Mouse (Mus musculus) hindbrain, postnatal 0 days (tissue): ENCODE data around the gene Rfc4. TPM values are rescaled to one million over a fixed set of nuclear protein-coding genes. Genes with fewer than 3 reads are reported as not detected.
A peak's percentile ranks its signal among the peaks of the same experiment; 100 is the strongest.

Experiments used
- ATAC-seq: fragments of 200-750 bp; cut with Nextera tagmentation; 2 replicates; pipeline ENCODE4 v1.8.0; 2017; ENCODE audit warnings: mild to moderate bottlenecking, moderate TSS enrichment, moderate library complexity
- DNase-seq: peaks from one replicate; pipeline ENCODE4 v3.0.0-alpha.2; 2015; ENCODE audit warnings: low spot score
- H3K27ac ChIP-seq: fragments of 300-500 bp; sonication (generic); 2 replicates; pipeline ENCODE4 v1.5.1; 2014; ENCODE audit warnings: mild to moderate bottlenecking
- H3K27me3 ChIP-seq: fragments of 300-500 bp; sonication (generic); 2 replicates; pipeline ENCODE4 v1.6.1; 2014; ENCODE audit warnings: low read length, mixed read lengths; ENCODE audit not compliant: insufficient read depth
- H3K36me3 ChIP-seq: fragments of 300-500 bp; sonication (generic); 2 replicates; pipeline ENCODE4 v1.6.1; 2014; ENCODE audit warnings: low read length, mixed read lengths; ENCODE audit not compliant: insufficient read depth
- H3K4me1 ChIP-seq: fragments of 300-500 bp; sonication (generic); 2 replicates; pipeline ENCODE4 v1.6.1; 2014; ENCODE audit warnings: antibody characterized with exemption, low read length, mixed read lengths; ENCODE audit not compliant: insufficient read depth
- H3K4me2 ChIP-seq: fragments of 300-500 bp; sonication (generic); 2 replicates; pipeline ENCODE4 v1.6.1; 2014; ENCODE audit warnings: low read depth, mild to moderate bottlenecking, low read length, moderate library complexity, mixed read lengths
- H3K4me3 ChIP-seq: fragments of 300-500 bp; sonication (generic); 2 replicates; pipeline ENCODE4 v1.5.1; 2014; ENCODE audit warnings: low read length
- H3K9ac ChIP-seq: fragments of 300-500 bp; sonication (generic); replicated peaks from 2 replicates; pipeline ENCODE4 v1.6.1; 2014; ENCODE audit warnings: mild to moderate bottlenecking, low read length, moderate library complexity, mixed read lengths
- H3K9me3 ChIP-seq: fragments of 300-500 bp; sonication (generic); 2 replicates; pipeline ENCODE4 v1.6.1; 2016; ENCODE audit warnings: low read length, mixed read lengths
- CTCF ChIP-seq: IDR thresholded peaks from 2 replicates; pipeline ENCODE4 v1.5.1; 2016; ENCODE audit warnings: antibody characterized with exemption, control low read depth, low read depth
- WGBS: fragments of 180-500 bp; shearing (Covaris S2); extraction: QIAGEN DNeasy Blood & Tissue Kit; methylation state at CpG from one replicate; pipeline ENCODE4 v1.1.7; 2014; 5-methylcytosine and 5-hydroxymethylcytosine counted together
- polyA plus RNA-seq: library from polyadenylated mRNA; unstranded; fragments of >200 nt; fragmentation: Nextera tagmentation; extraction: Ambion mirVana; gene quantifications from 2 replicates; pipeline ENCODE4 v1.2.1, GENCODE M21; 2015
- total RNA-seq: library from RNA; depleted of rRNA; stranded (reverse); fragments of >200 nt; gene quantifications from 2 replicates; pipeline ENCODE4 v1.2.3, GENCODE M21; 2014; rRNA removed

The Rfc4 gene
- total RNA-seq (8.6 and 22.1 TPM in 2 replicates), polyA plus RNA-seq (31.6 and 35.7 TPM in 2 replicates)

DNA sequence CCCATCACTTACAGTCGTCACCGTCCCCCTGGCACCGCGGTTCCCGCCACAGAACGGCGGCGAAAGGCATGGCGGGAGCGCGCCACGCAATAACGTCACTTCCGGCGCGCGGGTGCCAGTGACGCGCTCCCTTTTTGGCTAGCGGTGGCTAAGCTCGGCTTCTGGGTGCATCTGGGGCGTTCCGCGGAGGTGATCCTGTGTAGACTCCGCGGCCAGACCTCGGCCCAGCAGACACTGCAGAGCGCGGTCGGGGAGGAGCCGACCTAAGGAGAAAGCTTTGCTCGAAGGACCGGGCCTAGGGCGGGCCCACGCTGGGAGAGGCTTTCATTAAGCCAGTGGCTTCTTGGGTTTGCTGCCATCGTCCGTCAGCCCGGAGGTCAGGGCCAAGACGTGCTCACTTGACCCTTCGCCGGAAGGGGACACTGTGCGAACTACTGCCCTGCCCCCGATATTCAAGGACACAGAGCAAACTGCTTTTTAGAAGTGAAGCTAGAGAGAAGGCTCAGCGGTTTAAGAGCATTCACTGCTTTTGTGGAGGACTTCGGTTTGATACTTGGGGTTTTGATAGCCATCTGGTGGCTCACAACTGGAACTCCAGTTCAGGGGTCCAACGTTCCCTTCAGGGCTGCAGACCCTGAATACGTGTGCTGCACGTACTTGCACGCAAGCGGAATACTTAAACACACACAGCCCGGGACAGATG is at the start of gene Rfc4:
TSS of gene Rfc4 (minus strand) at position 65 of the 703 bp plus-strand sequence.
- Histone ChIP-seq H3K36me3 (no peaks in the 10 kb centered on the region), H3K27ac (peak within 1 kb of the TSS; percentile 99), H3K27me3 (no peaks in the 10 kb centered on the region), H3K4me3 (peak within 1 kb of the TSS; percentile 80), H3K9ac (peak within 1 kb of the TSS; percentile 90), H3K9me3 (no peaks in the 10 kb centered on the region), H3K4me1 (peaks cover 5% of the 10 kb centered on the region; the same call in 1 of the 2 replicates), H3K4me2 (peak within 1 kb of the TSS; percentile 96)
- under 1% methylated on average over 51 of the region's 51 CpGs for WGBS
- TF ChIP-seq CTCF = peak; percentile 69
- ATAC-seq = peak; percentile 95
- peak; percentile 97 for DNase-seq

- no peaks in the 10 kb centered on the region for H3K4me1 ChIP-seq
- ATAC-seq (no peak), DNase-seq (no peak)
- H3K4me3 ChIP-seq = no peak overlapping the region
- H3K4me2 ChIP-seq = no peak overlapping the region
- H3K27me3 ChIP-seq = no peaks in the 10 kb centered on the region
- H3K27ac ChIP-seq = no peak overlapping the region
- 65% methylated on average over 3 of the region's 3 CpGs for WGBS
- 0 out of 2 replicates have a peak, but pooled peaks cover 3% of the 10 kb centered on the region for H3K9me3 ChIP-seq
- H3K9ac ChIP-seq = no peak overlapping the region
- no peak for TF ChIP-seq CTCF
- H3K36me3 ChIP-seq = no peaks in the 10 kb centered on the region
Observed at GRCm38 (mm10) chr16:23175956-23176355, 48.4 kb upstream of the Rfc4 start.

DNA sequence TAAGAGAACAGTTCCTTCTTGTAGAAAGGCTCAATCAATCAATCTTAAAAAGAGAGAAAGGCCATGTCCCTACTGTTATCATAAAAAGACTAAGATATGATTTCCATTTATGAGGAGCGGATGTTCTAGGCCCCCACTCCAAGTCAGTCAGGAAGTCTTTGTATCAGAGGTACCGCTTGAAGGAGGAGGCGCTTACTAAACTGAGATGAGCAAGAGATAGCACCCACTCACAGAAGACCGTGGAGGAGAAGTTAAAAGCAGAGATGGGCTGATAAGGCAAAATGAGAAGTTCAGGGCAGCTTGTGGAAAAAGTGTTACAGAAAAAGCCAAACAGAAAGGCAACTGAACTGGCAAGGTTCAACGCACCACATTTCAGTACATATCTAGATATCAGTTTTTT is 47.3 kb upstream of the Rfc4 start:
- no peak for TF ChIP-seq CTCF
- Histone ChIP-seq H3K4me1 (no peaks in the 10 kb centered on the region), H3K4me3 (no peak overlapping the region), H3K9ac (no peak overlapping the region), H3K27me3 (no peaks in the 10 kb centered on the region), H3K4me2 (no peak overlapping the region), H3K27ac (no peak overlapping the region), H3K36me3 (no peaks in the 10 kb centered on the region), H3K9me3 (0 out of 2 replicates have a peak, but pooled peaks cover 3% of the 10 kb centered on the region)
- ATAC-seq (no peak), DNase-seq (no peak)
- 93% methylated on average over 5 of the region's 5 CpGs for whole genome bisulfite sequencing

DNA sequence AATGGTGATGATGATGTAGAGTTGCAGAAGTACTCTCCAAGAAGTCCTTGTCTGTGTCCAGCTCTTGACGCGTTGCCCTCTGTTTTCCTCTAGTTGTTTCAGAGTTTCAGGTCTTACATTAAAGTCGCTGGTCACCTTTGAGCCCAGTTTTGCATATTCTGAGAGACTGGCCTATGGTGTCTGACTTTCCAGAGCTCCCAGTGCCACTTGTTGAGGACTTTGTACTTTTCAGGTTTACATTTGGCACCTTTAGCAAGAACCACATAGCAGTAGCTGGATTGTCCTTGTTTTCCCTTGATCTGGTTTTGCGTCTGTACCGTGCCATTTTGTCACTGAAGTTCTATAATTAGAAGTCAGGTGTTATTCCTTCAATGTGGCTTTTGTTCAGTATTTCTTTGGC is 46.4 kb upstream of the Rfc4 start:
- H3K4me3 ChIP-seq = no peak overlapping the region
- WGBS = 96% methylated on average over 5 of the region's 5 CpGs
- DNase-seq = no peak
- ATAC-seq = no peak
- 0 out of 2 replicates have a peak, but pooled peaks cover 3% of the 10 kb centered on the region for H3K9me3 ChIP-seq
- H3K4me1 ChIP-seq = no peaks in the 10 kb centered on the region
- H3K4me2 ChIP-seq = no peak overlapping the region
- H3K27me3 ChIP-seq = no peaks in the 10 kb centered on the region
- H3K36me3 ChIP-seq = no peaks in the 10 kb centered on the region
- TF ChIP-seq CTCF = no peak
- H3K27ac ChIP-seq = no peak overlapping the region
- H3K9ac ChIP-seq = no peak overlapping the region

- no peak for TF ChIP-seq CTCF
- no peak for DNase-seq
- Histone ChIP-seq H3K9ac (no peak overlapping the region), H3K4me1 (no peaks in the 10 kb centered on the region), H3K9me3 (0 out of 2 replicates have a peak, but pooled peaks cover 3% of the 10 kb centered on the region), H3K4me2 (no peak overlapping the region), H3K27ac (no peak overlapping the region), H3K27me3 (no peaks in the 10 kb centered on the region), H3K36me3 (no peaks in the 10 kb centered on the region), H3K4me3 (no peak overlapping the region)
- WGBS = 87% methylated on average over 3 of the region's 3 CpGs
- ATAC-seq = no peak
Observed at GRCm38 (mm10) chr16:23170813-23171212, 43.3 kb upstream of the Rfc4 start.

GRCm38 (mm10) chr16:23167079-23167478 is 39.5 kb upstream of the Rfc4 start:
- H3K9me3 ChIP-seq = no peaks in the 10 kb centered on the region
- 77% methylated on average over 5 of the region's 5 CpGs for WGBS

DNA sequence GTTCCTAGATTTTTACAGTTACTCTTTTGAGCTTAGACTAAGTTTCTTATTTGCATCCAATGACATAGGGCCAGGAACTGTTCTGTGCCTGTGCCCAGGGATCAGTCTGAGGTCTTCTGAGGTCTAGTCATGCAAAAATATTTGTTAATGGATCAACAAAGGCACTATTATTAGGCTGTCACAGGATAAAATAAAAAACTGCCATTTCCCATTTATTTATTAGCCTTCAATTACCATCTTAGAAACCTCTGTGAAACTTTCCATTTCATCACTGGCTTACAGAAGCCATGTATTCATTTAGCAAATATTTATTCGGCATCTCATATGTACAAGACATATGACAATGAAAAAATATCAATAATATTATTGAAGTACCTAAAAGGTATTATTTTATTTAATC is 39.1 kb upstream of the Rfc4 start:
- no peaks in the 10 kb centered on the region for H3K4me1 ChIP-seq
- H3K9me3 ChIP-seq = no peaks in the 10 kb centered on the region
- H3K27me3 ChIP-seq = no peaks in the 10 kb centered on the region
- no peak for TF ChIP-seq CTCF
- H3K27ac ChIP-seq = no peak overlapping the region
- H3K9ac ChIP-seq = no peak overlapping the region
- ATAC-seq (no peak), DNase-seq (no peak)
- H3K4me3 ChIP-seq = no peak overlapping the region
- H3K36me3 ChIP-seq = no peaks in the 10 kb centered on the region
- H3K4me2 ChIP-seq = no peak overlapping the region
- WGBS = 96% methylated on average over 1 of the region's 1 CpGs

More at GRCm38 (mm10) chr16:23167079-23167478, 39.5 kb upstream of the Rfc4 start:
- ATAC-seq = no peak
- Histone ChIP-seq H3K27ac (no peak overlapping the region), H3K4me1 (no peaks in the 10 kb centered on the region), H3K4me3 (no peak overlapping the region), H3K27me3 (no peaks in the 10 kb centered on the region), H3K4me2 (no peak overlapping the region), H3K36me3 (no peaks in the 10 kb centered on the region), H3K9ac (no peak overlapping the region)
- no peak for DNase-seq
- no peak for TF ChIP-seq CTCF
